Mouse (Mus musculus) Patski (cell line): ENCODE data around the gene Eif1b. TPM values are rescaled to one million over a fixed set of nuclear protein-coding genes. Genes with fewer than 3 reads are reported as not detected.

Source experiments
- ATAC-seq: fragments of 100-300 bp; one replicate; pipeline ENCODE4 v1.8.0; 2021
- CTCF ChIA-PET: fragments of 350-600 bp; sonication (Branson Sonifier 250); formaldehyde crosslinking; loops from one replicate; lab custom pipeline; 2022; ENCODE audit warnings: inconsistent platforms; lab: Charles Lee
- POLR2A ChIA-PET: fragments of 350-600 bp; sonication (Branson Sonifier 250); formaldehyde crosslinking; loops from one replicate; lab custom pipeline; 2022; ENCODE audit warnings: antibody characterized with exemption, inconsistent platforms; lab: Charles Lee
- DNase-seq: peaks from one replicate; pipeline ENCODE4 v3.0.0-alpha.2; 2011; ENCODE audit warnings: low read depth, low spot score
- H3K27me3 ChIP-seq: fragments of 371-371 bp; one replicate; pipeline ENCODE4 v1.5.1; 2021
- CTCF ChIP-seq: fragments of 100-300 bp; IDR thresholded peaks from one replicate; pipeline ENCODE4 v1.5.1; 2021
- in situ Hi-C: fragments of 300-500 bp; cut with MboI; formaldehyde crosslinking; loops from 3 replicates; pipeline ENCODE4 v1.11.1; 2018; ENCODE audit warnings: low pct_unique_long_range_greater_than_20kb, mixed read lengths
- polyA plus RNA-seq: library from polyadenylated mRNA; unstranded; gene quantifications from one replicate; pipeline ENCODE4 v1.2.3, GENCODE M21; 2021

Gene Eif1b
- polyA plus RNA-seq, 1 experiment from 2014 or later: 51.3 TPM

DNA sequence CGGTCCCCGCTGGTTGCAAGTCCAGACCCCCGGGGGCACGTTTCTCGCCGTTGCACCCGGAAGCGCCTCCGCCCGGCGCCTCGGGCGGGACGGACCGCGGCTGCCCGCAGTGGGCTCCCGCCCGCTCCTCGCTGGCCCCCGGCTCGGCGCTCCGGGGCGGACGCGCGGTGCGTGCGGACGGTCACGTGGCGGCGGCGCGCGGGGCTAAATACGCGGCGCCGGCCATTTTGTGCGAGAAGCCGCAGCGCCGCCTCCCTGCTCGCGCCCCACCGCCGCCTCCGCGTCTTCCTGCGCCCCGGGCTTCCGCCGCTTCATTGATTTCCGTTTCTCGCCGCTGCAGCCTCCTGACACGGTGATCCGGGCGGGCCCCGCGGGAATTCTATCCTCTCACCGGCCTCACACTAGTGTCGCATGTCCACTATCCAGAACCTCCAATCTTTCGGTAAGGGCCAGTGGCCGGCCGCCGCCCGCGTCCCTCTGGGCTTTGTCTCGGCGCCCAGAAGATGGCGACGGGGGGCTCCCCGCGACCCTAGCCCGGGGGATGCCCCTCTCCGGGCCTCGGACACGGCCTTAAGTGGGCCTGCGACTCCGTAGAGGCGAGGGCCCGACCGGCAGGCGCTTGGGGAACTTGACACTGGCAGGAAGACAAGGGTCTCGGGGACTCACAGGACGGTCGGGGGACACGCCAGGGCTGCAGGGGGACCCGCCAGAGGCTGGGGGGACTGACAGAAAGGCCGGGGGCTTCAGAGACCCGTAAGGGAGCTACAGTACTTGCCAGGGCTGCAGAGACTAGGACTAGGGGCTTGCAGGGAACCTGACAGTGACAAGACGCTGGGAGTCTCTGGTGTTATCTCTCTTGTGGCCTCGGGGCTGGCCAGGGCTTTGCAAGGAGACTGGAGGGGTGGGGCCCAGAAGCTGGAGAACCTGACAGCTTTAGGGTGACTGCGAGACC is 644 bp downstream of the Eif1b start:
- no peak for DNase-seq
- ATAC-seq: peak; percentile 80
- H3K27me3 ChIP-seq: peaks cover 5% of the 10 kb centered on the region
- POLR2A ChIA-PET: no interaction called here
- in situ Hi-C loops: no loop called here
- CTCF ChIA-PET: interaction anchor here (1.1 to 2.0 kb wide), 2 partner anchors 10 to 57 kb away, joined by 4 to 6 read pairs; no protein-coding TSS in a partner anchor
- TF ChIP-seq CTCF: no peak

DNA sequence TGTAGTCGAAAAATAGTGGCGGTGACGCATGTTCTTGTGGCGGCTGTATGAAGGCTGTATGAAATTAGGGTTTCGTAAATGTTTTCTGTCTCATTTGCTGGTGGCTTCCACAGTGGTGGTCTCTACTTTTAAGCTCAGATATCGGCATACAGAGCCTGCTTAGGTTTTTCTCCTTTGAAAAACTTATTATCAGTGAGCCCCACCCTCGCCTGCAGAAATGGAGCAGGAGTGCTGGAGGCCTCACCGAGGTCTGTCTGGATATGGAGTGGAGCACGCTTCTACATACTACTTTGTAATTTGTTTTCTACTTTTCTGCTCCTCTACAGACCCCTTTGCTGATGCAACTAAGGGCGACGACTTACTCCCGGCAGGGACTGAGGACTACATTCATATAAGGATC is 1.7 kb downstream of the Eif1b start:
- POLR2A ChIA-PET: no interaction called here
- in situ Hi-C loops: no loop called here
- ATAC-seq (no peak), DNase-seq (no peak)
- no peaks in the 10 kb centered on the region for H3K27me3 ChIP-seq
- no peak for TF ChIP-seq CTCF
- CTCF ChIA-PET: interaction anchor here (1.1 to 2.0 kb wide), 2 partner anchors 9 to 58 kb away, joined by 4 to 6 read pairs; no protein-coding TSS in a partner anchor

GRCm38 (mm10) chr9:120496691-120497090 is 4.7 kb downstream of the Eif1b start:
- peak; percentile 83 for TF ChIP-seq CTCF
- ATAC-seq: no peak
- ChIA-PET POLR2A (no interaction called here), CTCF (no interaction called here)
- in situ Hi-C loops: no loop called here
- no peaks in the 10 kb centered on the region for H3K27me3 ChIP-seq
- DNase-seq: no peak

DNA sequence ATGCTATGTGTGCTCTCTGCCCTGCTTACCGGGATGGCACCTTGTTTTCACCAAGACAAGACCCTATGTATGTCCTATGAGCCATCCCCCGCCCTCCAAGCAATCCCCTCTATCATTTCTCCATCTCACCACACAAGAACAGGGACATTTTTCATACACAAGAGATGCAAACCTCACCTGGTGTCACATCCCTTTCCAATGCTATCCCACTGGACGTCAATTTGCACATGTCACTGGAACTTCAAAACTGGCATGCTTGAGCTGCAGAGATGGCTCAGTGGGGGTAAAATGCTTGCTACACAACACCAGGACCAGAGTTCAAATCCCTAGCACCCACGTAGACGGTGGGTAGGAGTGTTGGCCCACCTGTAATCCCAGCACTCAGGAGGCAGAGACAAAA is 6.0 kb downstream of the Eif1b start:
- no peak for DNase-seq
- ChIA-PET POLR2A (interaction anchor here (1.4 kb wide), 1 partner anchor 74 kb away, joined by 3 read pairs; the partner anchor contains the start of gene Rpl14), CTCF (interaction anchor here (1.1 kb wide), 1 partner anchor 15 kb away, joined by 3 read pairs; no protein-coding TSS in a partner anchor)
- TF ChIP-seq CTCF: no peak
- in situ Hi-C loops: no loop called here
- ATAC-seq: no peak
- no peaks in the 10 kb centered on the region for H3K27me3 ChIP-seq

- POLR2A ChIA-PET: interaction anchor here (1.6 to 1.9 kb wide), 2 partner anchors 70 to 85 kb away, joined by 3 to 7 read pairs; partner anchors contain the start of gene Rpl14
- CTCF ChIA-PET: interaction anchor here (0.7 to 5.1 kb wide), 11 partner anchors 11 to 89 kb away, joined by 3 to 71 read pairs (median 8); partner anchors contain the start of gene Rpl14
- peak; percentile 76 for TF ChIP-seq CTCF
Observed at GRCm38 (mm10) chr9:120501191-120501902, 9.3 kb downstream of the Eif1b start.

DNA sequence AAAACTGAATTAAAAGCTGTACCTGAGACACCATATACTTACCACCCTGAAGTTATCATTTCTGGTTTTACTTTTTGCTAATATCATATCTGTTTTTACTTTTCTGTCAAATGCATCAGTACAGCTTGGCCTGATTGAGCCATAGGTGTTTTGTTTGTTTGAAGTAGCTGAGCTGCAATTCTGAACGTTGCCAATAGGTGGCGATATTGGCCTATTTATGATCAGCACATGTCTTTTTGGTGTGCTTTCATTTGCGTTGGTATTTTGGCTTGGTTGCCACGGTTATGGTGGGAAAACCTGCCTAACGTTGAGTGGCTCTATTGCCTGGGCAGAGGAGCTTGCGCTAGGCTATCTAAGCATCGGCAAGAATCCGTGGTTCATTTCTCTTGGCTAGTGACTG is 10.0 kb downstream of the Eif1b start:
- peak; percentile 69 for ATAC-seq
- DNase-seq: peak; percentile 39
- peak; percentile 73 for TF ChIP-seq CTCF
- in situ Hi-C loops: loop anchor here (5.0 to 10.0 kb wide), 2 partner anchors 65 to 743 kb away; no protein-coding TSS in a partner anchor
- ChIA-PET POLR2A (interaction anchor here (1.6 to 1.9 kb wide), 2 partner anchors 69 to 84 kb away, joined by 3 to 7 read pairs; partner anchors contain the start of gene Rpl14), CTCF (interaction anchor here (0.7 to 5.1 kb wide), 13 partner anchors 8 to 89 kb away, joined by 3 to 71 read pairs (median 4); partner anchors contain the start of gene Rpl14)
- no peaks in the 10 kb centered on the region for H3K27me3 ChIP-seq

More at GRCm38 (mm10) chr9:120501191-120501902, 9.3 kb downstream of the Eif1b start:
- in situ Hi-C loops: loop anchor here (5.0 to 10.0 kb wide), 2 partner anchors 66 to 743 kb away; no protein-coding TSS in a partner anchor
- DNase-seq: no peak
- no peaks in the 10 kb centered on the region for H3K27me3 ChIP-seq
- no peak for ATAC-seq

DNA sequence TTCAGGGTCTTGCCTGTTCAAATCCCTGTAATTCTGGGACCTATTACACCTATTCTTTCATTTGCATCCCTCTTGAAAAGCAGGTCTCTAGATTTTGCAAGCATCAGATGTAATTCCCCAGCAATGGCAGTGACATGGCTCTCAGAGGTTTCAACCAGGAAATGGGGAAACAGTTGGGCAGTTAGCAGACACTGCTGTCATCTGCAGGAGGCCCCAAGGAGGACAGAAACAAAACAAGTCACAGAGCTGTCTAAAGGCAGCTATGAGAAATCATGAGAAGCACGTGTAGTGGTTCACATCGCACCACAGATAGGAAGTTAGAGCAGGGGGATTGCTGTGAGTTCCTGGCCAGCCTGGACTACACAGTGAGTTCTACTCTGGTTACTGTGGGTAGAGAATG is 12.4 kb downstream of the Eif1b start:
- CTCF ChIA-PET: interaction anchor here (5.1 kb wide), 1 partner anchor 86 kb away, joined by 39 read pairs; no protein-coding TSS in a partner anchor
- in situ Hi-C loops: loop anchor here (5.0 to 10.0 kb wide), 2 partner anchors 63 to 740 kb away; no protein-coding TSS in a partner anchor
- no peak for ATAC-seq
- TF ChIP-seq CTCF: no peak
- POLR2A ChIA-PET: no interaction called here
- H3K27me3 ChIP-seq: peaks cover 4% of the 10 kb centered on the region
- no peak for DNase-seq

GRCm38 (mm10) chr9:120511781-120512180 is 19.7 kb downstream of the Eif1b start:
- H3K27me3 ChIP-seq: peaks cover 9% of the 10 kb centered on the region
- POLR2A ChIA-PET: no interaction called here
- TF ChIP-seq CTCF: peak; percentile 74
- ATAC-seq (no peak), DNase-seq (no peak)
- in situ Hi-C loops: no loop called here
- CTCF ChIA-PET: interaction anchor here (2.2 to 3.9 kb wide), 2 partner anchors 10 to 58 kb away, joined by 6 to 15 read pairs; no protein-coding TSS in a partner anchor

DNA sequence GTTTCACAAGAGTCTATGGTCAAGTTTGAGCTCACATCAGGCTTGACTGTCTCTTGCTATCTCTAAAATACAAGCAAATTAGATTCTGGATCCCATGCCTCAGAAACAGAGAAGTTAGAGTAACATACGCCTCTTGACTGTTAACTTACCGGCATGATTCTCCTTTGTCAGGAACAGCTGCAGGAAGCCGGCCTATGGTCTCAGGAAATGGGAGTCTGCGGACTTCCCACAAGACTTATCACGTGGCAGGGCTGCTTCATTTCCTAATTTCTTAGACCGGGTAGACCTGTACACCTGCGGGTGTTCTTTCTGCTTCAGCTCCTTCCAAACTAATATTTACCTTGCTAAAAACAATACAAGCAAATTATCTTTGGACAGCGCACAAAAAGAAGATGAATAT is 24.7 kb downstream of the Eif1b start:
- no peaks in the 10 kb centered on the region for H3K27me3 ChIP-seq
- in situ Hi-C loops: no loop called here
- DNase-seq (no peak), ATAC-seq (no peak)
- TF ChIP-seq CTCF: no peak
- ChIA-PET CTCF (no interaction called here), POLR2A (no interaction called here)

GRCm38 (mm10) chr9:120518946-120519345 is 26.9 kb downstream of the Eif1b start:
- no peak for TF ChIP-seq CTCF
- DNase-seq: no peak
- ChIA-PET CTCF (interaction anchor here (1.4 kb wide), 1 partner anchor 16 kb away, joined by 3 read pairs; no protein-coding TSS in a partner anchor), POLR2A (interaction anchor here (0.6 kb wide), 1 partner anchor 354 kb away, joined by 3 read pairs; no protein-coding TSS in a partner anchor)
- no peaks in the 10 kb centered on the region for H3K27me3 ChIP-seq
- ATAC-seq: no peak
- in situ Hi-C loops: no loop called here
